Mouse (Mus musculus) myocyte (in vitro differentiated cells): ENCODE data around the gene Zbtb21.
A peak's percentile ranks its signal among the peaks of the same experiment; 100 is the strongest.

ENCODE experiments used
- POLR2A ChIP-seq: IDR thresholded peaks from one replicate; pipeline ENCODE4 v1.6.1; 2011; ENCODE audit warnings: low read depth, mild to moderate bottlenecking, control low read depth, moderate library complexity; ENCODE audit not compliant: insufficient read length
- POLR2AphosphoS2 ChIP-seq: IDR thresholded peaks from one replicate; pipeline ENCODE4 v1.6.1; 2011; ENCODE audit warnings: low read depth, control low read depth; ENCODE audit not compliant: insufficient read length
- SRF ChIP-seq: IDR thresholded peaks from one replicate; pipeline ENCODE4 v1.6.1; 2011; ENCODE audit warnings: low read depth; ENCODE audit not compliant: control insufficient read depth, insufficient read length

- no peak for TF ChIP-seq SRF
- TF ChIP-seq POLR2A, result peak; percentile 88
- peak; percentile 94 for TF ChIP-seq POLR2AphosphoS2
Observed at GRCm38 (mm10) chr16:97962151-97962948, at the start of gene Zbtb21, which contains the start of gene C2cd2.
